Mouse (Mus musculus): ENCODE results near the gene Nbea. TPM values are rescaled to one million over a fixed set of nuclear protein-coding genes. Genes with fewer than 3 reads are reported as not detected.

The Nbea gene
- polyA plus RNA-seq, 1 experiment from 2014 or later = 5.4 TPM

GRCm38 (mm10) chr3:55677691-55678090, 505.8 kb downstream of the Nbea start:
- H3K27me3 ChIP-seq (ENCODE audit: control insufficient read depth, insufficient read depth, low read depth, low read length) = no peaks in the 10 kb centered on the region
- no peak overlapping the region for H3K4me3 ChIP-seq (ENCODE audit: low read length)
- WGBS = 38% methylated on average over 2 of the region's 2 CpGs
- 0 out of 2 replicates have a peak, but pooled peaks cover 3% of the 10 kb centered on the region for H3K4me1 ChIP-seq (replicated peaks; ENCODE audit: control insufficient read depth, insufficient read depth, low read length)
- H3K27ac ChIP-seq (ENCODE audit: low read length) = no peak overlapping the region
- no peak overlapping the region for H3K9ac ChIP-seq (ENCODE audit: low read length)
- no peaks in the 10 kb centered on the region for H3K36me3 ChIP-seq (ENCODE audit: control insufficient read depth, insufficient read depth, low read length)
- no peak overlapping the region for H3K4me2 ChIP-seq (ENCODE audit: low read depth, low read length)
- no peak for ATAC-seq (ENCODE audit: low read depth)
- H3K9me3 ChIP-seq (ENCODE audit: control insufficient read depth, low read length) = no peaks in the 10 kb centered on the region

GRCm38 (mm10) chr3:55674185-55674584, 509.3 kb downstream of the Nbea start:
- no peaks in the 10 kb centered on the region for H3K36me3 ChIP-seq (ENCODE audit: control insufficient read depth, insufficient read depth, low read length)
- H3K4me2 ChIP-seq (ENCODE audit: low read depth, low read length) = no peak overlapping the region
- H3K9me3 ChIP-seq (ENCODE audit: control insufficient read depth, low read length) = no peaks in the 10 kb centered on the region
- ATAC-seq (ENCODE audit: low read depth) = no peak
- H3K27ac ChIP-seq (ENCODE audit: low read length) = no peak overlapping the region
- no peaks in the 10 kb centered on the region for H3K27me3 ChIP-seq (ENCODE audit: control insufficient read depth, insufficient read depth, low read depth, low read length)
- H3K4me1 ChIP-seq (replicated peaks; ENCODE audit: control insufficient read depth, insufficient read depth, low read length) = 0 out of 2 replicates have a peak, but pooled peaks cover 3% of the 10 kb centered on the region
- H3K9ac ChIP-seq (ENCODE audit: low read length) = no peak overlapping the region
- H3K4me3 ChIP-seq (ENCODE audit: low read length) = no peak overlapping the region
- WGBS = 77% methylated on average over 7 of the region's 7 CpGs

DNA sequence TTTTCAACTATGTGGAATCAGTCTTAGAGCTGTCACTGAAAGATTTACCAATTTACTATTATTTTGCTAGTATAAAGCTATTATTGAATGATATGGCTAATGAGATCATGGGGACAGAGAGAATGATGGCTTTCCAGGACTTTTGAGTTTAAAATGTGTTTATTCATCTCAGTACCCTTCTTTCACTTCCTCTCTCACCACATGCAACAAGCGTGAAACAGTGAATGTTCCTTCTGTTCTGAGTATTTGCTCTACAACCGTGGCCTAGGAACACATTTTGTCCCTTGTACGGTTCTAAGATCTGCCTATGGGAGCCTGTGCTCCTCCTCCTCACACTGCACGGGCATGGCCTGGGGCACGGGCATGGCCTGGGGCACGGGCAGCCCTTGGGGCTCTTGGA, 516.5 kb downstream of the Nbea start:
- peak overlapping the region; percentile 7; the same call in 1 of the 2 replicates for H3K27ac ChIP-seq (ENCODE audit: low read length)
- no peaks in the 10 kb centered on the region for H3K27me3 ChIP-seq (ENCODE audit: control insufficient read depth, insufficient read depth, low read depth, low read length)
- peaks cover 7% of the 10 kb centered on the region; the same call in 1 of the 2 replicates for H3K4me1 ChIP-seq (replicated peaks; ENCODE audit: control insufficient read depth, insufficient read depth, low read length)
- H3K4me2 ChIP-seq (ENCODE audit: low read depth, low read length) = no peak overlapping the region
- no peak for ATAC-seq (ENCODE audit: low read depth)
- 50% methylated on average over 6 of the region's 6 CpGs for WGBS
- H3K9ac ChIP-seq (ENCODE audit: low read length) = no peak overlapping the region
- no peaks in the 10 kb centered on the region for H3K9me3 ChIP-seq (ENCODE audit: control insufficient read depth, low read length)
- H3K36me3 ChIP-seq (ENCODE audit: control insufficient read depth, insufficient read depth, low read length) = no peaks in the 10 kb centered on the region
- no peak overlapping the region for H3K4me3 ChIP-seq (ENCODE audit: low read length)

DNA sequence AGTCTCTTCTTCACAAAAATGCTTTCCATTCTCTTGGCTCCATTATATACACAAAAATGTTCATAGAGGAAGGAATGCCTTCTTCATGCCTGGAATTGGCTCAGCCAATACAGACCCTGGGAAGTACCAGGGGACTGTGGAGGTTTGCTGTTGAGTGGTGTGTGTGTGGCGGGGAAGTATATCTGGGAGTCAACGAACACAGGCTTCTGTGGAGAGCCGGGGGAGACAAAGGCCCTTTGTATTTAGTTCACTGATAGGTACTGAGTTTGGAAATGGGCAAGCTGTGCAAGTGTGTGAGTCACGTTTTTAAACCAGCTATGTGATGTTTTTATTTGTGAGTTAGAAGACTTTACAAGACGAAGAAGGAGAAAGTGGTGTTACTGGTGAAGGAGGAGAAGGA, 517.6 kb downstream of the Nbea start:
- 45% methylated on average over 5 of the region's 5 CpGs for WGBS
- Histone ChIP-seq H3K4me1 (replicated peaks; ENCODE audit: control insufficient read depth, insufficient read depth, low read length) (peaks cover 13% of the 10 kb centered on the region; the same call in 1 of the 2 replicates), H3K4me2 (ENCODE audit: low read depth, low read length) (no peak overlapping the region), H3K9me3 (ENCODE audit: control insufficient read depth, low read length) (no peaks in the 10 kb centered on the region), H3K4me3 (ENCODE audit: low read length) (no peak overlapping the region), H3K36me3 (ENCODE audit: control insufficient read depth, insufficient read depth, low read length) (no peaks in the 10 kb centered on the region), H3K27me3 (ENCODE audit: control insufficient read depth, insufficient read depth, low read depth, low read length) (no peaks in the 10 kb centered on the region), H3K9ac (ENCODE audit: low read length) (no peak overlapping the region), H3K27ac (ENCODE audit: low read length) (peak overlapping the region; percentile 29; the same call in 1 of the 2 replicates)
- peak; percentile 70; the same call in 1 of the 2 replicates for ATAC-seq (ENCODE audit: low read depth)

DNA sequence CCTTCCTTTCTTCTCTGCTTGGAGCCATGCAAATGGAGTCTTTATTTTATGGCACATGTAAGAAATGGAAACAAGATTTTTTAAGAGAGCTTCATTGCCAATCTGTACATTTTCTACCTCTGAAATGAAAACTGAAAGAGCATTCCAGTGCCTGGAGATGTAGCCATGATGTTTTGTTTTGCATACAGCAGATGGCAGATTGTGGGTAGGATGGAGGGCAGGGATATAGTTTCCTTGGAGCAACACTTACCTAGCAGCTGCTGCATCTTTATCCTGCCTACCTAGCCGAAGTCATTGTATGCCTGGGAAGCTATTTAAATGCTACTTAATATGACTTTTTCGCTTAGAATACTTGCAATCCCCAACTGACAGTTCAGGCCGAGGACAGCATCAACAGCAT, 518.8 kb downstream of the Nbea start:
- no peaks in the 10 kb centered on the region for H3K9me3 ChIP-seq (ENCODE audit: control insufficient read depth, low read length)
- no peak overlapping the region for H3K9ac ChIP-seq (ENCODE audit: low read length)
- no peak overlapping the region for H3K4me3 ChIP-seq (ENCODE audit: low read length)
- no peak overlapping the region for H3K27ac ChIP-seq (ENCODE audit: low read length)
- 82% methylated on average over 3 of the region's 3 CpGs for WGBS
- H3K36me3 ChIP-seq (ENCODE audit: control insufficient read depth, insufficient read depth, low read length) = no peaks in the 10 kb centered on the region
- H3K4me2 ChIP-seq (ENCODE audit: low read depth, low read length) = no peak overlapping the region
- no peaks in the 10 kb centered on the region for H3K27me3 ChIP-seq (ENCODE audit: control insufficient read depth, insufficient read depth, low read depth, low read length)
- H3K4me1 ChIP-seq (replicated peaks; ENCODE audit: control insufficient read depth, insufficient read depth, low read length) = peaks cover 13% of the 10 kb centered on the region; the same call in 1 of the 2 replicates
- ATAC-seq (ENCODE audit: low read depth) = no peak

DNA sequence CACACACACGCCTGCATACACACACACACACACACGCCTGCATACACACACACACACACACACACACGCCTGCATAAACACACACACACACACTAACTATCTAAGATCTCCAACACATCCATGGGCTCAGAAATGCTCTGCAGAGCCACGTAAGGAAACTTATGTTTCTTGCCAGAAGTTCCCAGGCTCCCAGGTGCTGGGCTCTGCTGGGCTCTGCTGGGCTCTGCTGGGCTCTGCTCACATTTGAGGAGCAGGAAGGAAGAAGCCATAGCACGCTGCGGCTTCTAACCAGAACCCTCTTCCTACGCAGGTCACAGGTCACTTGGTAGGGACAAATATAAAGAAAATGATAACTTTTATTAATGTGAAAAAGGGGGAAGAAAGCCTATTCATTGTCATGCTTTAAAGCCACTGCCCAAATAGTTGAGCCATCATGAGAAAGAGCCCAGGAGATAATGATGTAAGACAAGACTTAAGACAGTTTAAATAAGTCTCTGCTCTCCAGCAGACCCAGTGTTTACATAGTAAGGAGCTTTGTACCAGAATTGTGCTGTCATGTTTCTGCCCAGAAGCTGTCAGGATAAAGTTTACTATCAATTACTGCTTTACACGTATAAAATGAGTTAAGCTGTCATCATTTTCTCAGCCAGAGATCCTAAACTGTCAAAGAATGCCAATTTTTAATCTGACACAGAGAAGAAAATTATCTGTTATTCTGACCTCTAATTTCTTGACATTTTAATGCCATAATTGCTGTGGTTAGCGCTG, 521.6 kb downstream of the Nbea start:
- Histone ChIP-seq H3K27ac (ENCODE audit: low read length) (no peak overlapping the region), H3K36me3 (ENCODE audit: control insufficient read depth, insufficient read depth, low read length) (no peaks in the 10 kb centered on the region), H3K9me3 (ENCODE audit: control insufficient read depth, low read length) (no peaks in the 10 kb centered on the region), H3K4me1 (replicated peaks; ENCODE audit: control insufficient read depth, insufficient read depth, low read length) (peaks cover 13% of the 10 kb centered on the region; the same call in 1 of the 2 replicates), H3K27me3 (ENCODE audit: control insufficient read depth, insufficient read depth, low read depth, low read length) (no peaks in the 10 kb centered on the region), H3K9ac (ENCODE audit: low read length) (no peak overlapping the region), H3K4me3 (ENCODE audit: low read length) (no peak overlapping the region), H3K4me2 (ENCODE audit: low read depth, low read length) (no peak overlapping the region)
- peak; percentile 55; the same call in 1 of the 2 replicates for ATAC-seq (ENCODE audit: low read depth)
- WGBS = 41% methylated on average over 8 of the region's 9 CpGs

GRCm38 (mm10) chr3:55660261-55660838, 523.2 kb downstream of the Nbea start:
- ATAC-seq (ENCODE audit: low read depth) = no peak
- 64% methylated on average over 10 of the region's 10 CpGs for WGBS
- no peak overlapping the region for H3K27ac ChIP-seq (ENCODE audit: low read length)

DNA sequence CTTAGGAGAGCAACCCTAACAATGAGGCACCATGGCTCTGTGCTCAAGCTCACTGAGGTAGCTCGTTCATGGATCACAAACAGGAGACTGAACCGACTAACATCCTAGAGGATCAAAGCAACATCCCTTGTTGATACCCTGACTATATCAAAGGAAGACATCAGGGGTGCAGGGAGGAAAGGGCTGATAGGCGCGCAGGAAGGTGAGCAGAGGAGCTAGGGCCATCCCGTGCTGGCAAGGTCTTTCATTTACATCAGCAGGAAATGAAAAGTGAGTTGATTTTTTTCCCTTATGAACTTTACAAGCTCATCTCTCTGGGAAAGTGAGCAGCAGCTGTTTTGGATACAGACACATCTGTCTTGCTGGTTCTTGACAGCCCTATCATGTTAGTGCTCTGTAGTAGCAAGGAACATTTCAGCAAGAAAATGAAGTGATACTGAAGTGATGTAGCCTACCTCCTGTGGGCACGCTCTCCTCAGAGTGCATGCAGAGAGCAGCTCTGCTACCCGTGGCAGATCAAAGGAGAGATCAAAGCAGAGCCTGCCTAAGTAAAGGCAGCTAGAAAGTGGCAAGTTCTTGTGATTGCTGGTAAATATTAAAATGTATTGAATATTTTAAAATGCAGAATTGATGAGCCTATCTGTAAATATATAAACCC, 523.8 kb downstream of the Nbea start:
- no peak overlapping the region for H3K27ac ChIP-seq (ENCODE audit: low read length)
- no peak for ATAC-seq (ENCODE audit: low read depth)
- no peak overlapping the region for H3K4me2 ChIP-seq (ENCODE audit: low read depth, low read length)
- no peaks in the 10 kb centered on the region for H3K9me3 ChIP-seq (ENCODE audit: control insufficient read depth, low read length)
- no peaks in the 10 kb centered on the region for H3K27me3 ChIP-seq (ENCODE audit: control insufficient read depth, insufficient read depth, low read depth, low read length)
- H3K36me3 ChIP-seq (ENCODE audit: control insufficient read depth, insufficient read depth, low read length) = no peaks in the 10 kb centered on the region
- no peak overlapping the region for H3K4me3 ChIP-seq (ENCODE audit: low read length)
- WGBS = 31% methylated on average over 7 of the region's 7 CpGs
- no peak overlapping the region for H3K9ac ChIP-seq (ENCODE audit: low read length)
- peaks cover 9% of the 10 kb centered on the region; the same call in 1 of the 2 replicates for H3K4me1 ChIP-seq (replicated peaks; ENCODE audit: control insufficient read depth, insufficient read depth, low read length)

More at GRCm38 (mm10) chr3:55660261-55660838, 523.2 kb downstream of the Nbea start:
- Histone ChIP-seq H3K4me2 (ENCODE audit: low read depth, low read length) (no peak overlapping the region), H3K27me3 (ENCODE audit: control insufficient read depth, insufficient read depth, low read depth, low read length) (no peaks in the 10 kb centered on the region), H3K4me1 (replicated peaks; ENCODE audit: control insufficient read depth, insufficient read depth, low read length) (peaks cover 9% of the 10 kb centered on the region; the same call in 1 of the 2 replicates), H3K36me3 (ENCODE audit: control insufficient read depth, insufficient read depth, low read length) (no peaks in the 10 kb centered on the region), H3K9ac (ENCODE audit: low read length) (no peak overlapping the region), H3K4me3 (ENCODE audit: low read length) (no peak overlapping the region), H3K9me3 (ENCODE audit: control insufficient read depth, low read length) (no peaks in the 10 kb centered on the region)

GRCm38 (mm10) chr3:55652321-55652720, 531.2 kb downstream of the Nbea start:
- H3K4me1 ChIP-seq (replicated peaks; ENCODE audit: control insufficient read depth, insufficient read depth, low read length) = peaks cover 6% of the 10 kb centered on the region; the same call in 1 of the 2 replicates
- 40% methylated on average over 2 of the region's 2 CpGs for WGBS
- no peak overlapping the region for H3K4me2 ChIP-seq (ENCODE audit: low read depth, low read length)
- no peak overlapping the region for H3K4me3 ChIP-seq (ENCODE audit: low read length)
- no peaks in the 10 kb centered on the region for H3K36me3 ChIP-seq (ENCODE audit: control insufficient read depth, insufficient read depth, low read length)
- H3K27ac ChIP-seq (ENCODE audit: low read length) = no peak overlapping the region
- no peaks in the 10 kb centered on the region for H3K9me3 ChIP-seq (ENCODE audit: control insufficient read depth, low read length)
- no peak overlapping the region for H3K9ac ChIP-seq (ENCODE audit: low read length)
- H3K27me3 ChIP-seq (ENCODE audit: control insufficient read depth, insufficient read depth, low read depth, low read length) = no peaks in the 10 kb centered on the region
- ATAC-seq (ENCODE audit: low read depth) = peak; percentile 65
